In genomic region chr11:94600447-94600846, GRCm38 (mm10) we compare ENCODE assay signal across 13 mouse cellular contexts. TPM values are rescaled to one million over a fixed set of nuclear protein-coding genes. Genes with fewer than 3 reads are reported as not detected.
DNase-seq lines count a peak whose midpoint lies in the region; ATAC-seq and TF ChIP-seq lines count a peak whose summit lies in the region.
"Had no signal": no experiment of that assay in that cellular context is flagged by ENCODE, and none has a peak within 500 bp of the region (broad histone marks: within the 10 kb centered on the region; RNA-seq: fewer than 3 reads in every experiment).

No protein-coding gene starts in this region.

- H3K27me3 ChIP-seq in hindbrain, embryonic 10.5 days (ENCODE audit: insufficient read depth, poor library complexity, severe bottlenecking): peaks cover 19% of the 10 kb centered on the region; the same call in 1 of the 2 replicates
- peaks cover 12% of the 10 kb centered on the region; the same call in 1 of the 2 replicates for H3K27me3 ChIP-seq in hindbrain, embryonic 13.5 days
- peaks cover 4% of the 10 kb centered on the region for H3K27me3 ChIP-seq in megakaryocyte, embryonic 14.5 days (replicated peaks)
- H3K27me3 ChIP-seq in limb, embryonic 11.5 days (ENCODE audit: control insufficient read depth, insufficient read depth, low read length): no peaks in the 10 kb centered on the region
- no peaks in the 10 kb centered on the region for H3K27me3 ChIP-seq in small intestine, adult 2 months (ENCODE audit: control insufficient read depth, insufficient read depth, low read length)

- H3K9ac ChIP-seq in hindbrain, embryonic 13.5 days: no peak overlapping the region
- no peak overlapping the region for H3K9ac ChIP-seq in limb, embryonic 11.5 days (ENCODE audit: low read length)

- H3K9me3 ChIP-seq in hindbrain, embryonic 10.5 days: no peaks in the 10 kb centered on the region
- no peaks in the 10 kb centered on the region for H3K9me3 ChIP-seq in hindbrain, embryonic 13.5 days
- no peaks in the 10 kb centered on the region for H3K9me3 ChIP-seq in megakaryocyte, embryonic 14.5 days
- no peaks in the 10 kb centered on the region for H3K9me3 ChIP-seq in limb, embryonic 11.5 days (ENCODE audit: control insufficient read depth, low read length)

- TF ChIP-seq CTCF in small intestine, adult 2 months (IDR thresholded peaks at IDR 0.05; ENCODE audit: extremely low read depth, insufficient read length, insufficient replicate concordance, low read depth, low read length): no peak

- 91% methylated on average over 7 of the region's 7 CpGs for WGBS in hindbrain, embryonic 10.5 days
- WGBS in hindbrain, embryonic 13.5 days: 96% methylated on average over 7 of the region's 7 CpGs
- WGBS in limb, embryonic 11.5 days: 94% methylated on average over 7 of the region's 7 CpGs
- 89% methylated on average over 7 of the region's 7 CpGs for WGBS in small intestine, adult 2 months

- no peak overlapping the region for H3K27ac ChIP-seq in hindbrain, embryonic 10.5 days
- H3K27ac ChIP-seq in hindbrain, embryonic 13.5 days: no peak overlapping the region
- H3K27ac ChIP-seq in limb, embryonic 11.5 days (replicated peaks; ENCODE audit: low read depth, low read length): no peak overlapping the region
- H3K27ac ChIP-seq in small intestine, adult 2 months (ENCODE audit: insufficient read depth, low read depth, low read length): no peak overlapping the region

- TF ChIP-seq POLR2A in small intestine, adult 2 months (IDR thresholded peaks at IDR 0.05; ENCODE audit: low read depth, low read length): no peak

- no peak overlapping the region for H3K4me2 ChIP-seq in hindbrain, embryonic 13.5 days
- peak overlapping the region; percentile 77; the same call in 1 of the 2 replicates for H3K4me2 ChIP-seq in limb, embryonic 11.5 days (ENCODE audit: low read depth, severe bottlenecking)

- H3K4me1 ChIP-seq in hindbrain, embryonic 10.5 days (replicated peaks): peaks cover 26% of the 10 kb centered on the region
- peaks cover 12% of the 10 kb centered on the region for H3K4me1 ChIP-seq in hindbrain, embryonic 13.5 days (replicated peaks)
- peaks cover 54% of the 10 kb centered on the region for H3K4me1 ChIP-seq in megakaryocyte, embryonic 14.5 days
- H3K4me1 ChIP-seq in limb, embryonic 11.5 days (ENCODE audit: control insufficient read depth, insufficient read depth, low read length): 0 out of 2 replicates have a peak, but pooled peaks cover 6% of the 10 kb centered on the region
- peaks cover 29% of the 10 kb centered on the region for H3K4me1 ChIP-seq in small intestine, adult 2 months (ENCODE audit: control insufficient read depth, insufficient read depth, insufficient read length, low read length)

- 0 out of 2 replicates have a peak, but pooled peaks cover 4% of the 10 kb centered on the region for H3K36me3 ChIP-seq in hindbrain, embryonic 10.5 days
- no peaks in the 10 kb centered on the region for H3K36me3 ChIP-seq in hindbrain, embryonic 13.5 days
- no peaks in the 10 kb centered on the region for H3K36me3 ChIP-seq in megakaryocyte, embryonic 14.5 days (replicated peaks; ENCODE audit: low read length)
- H3K36me3 ChIP-seq in limb, embryonic 11.5 days (ENCODE audit: control insufficient read depth, insufficient read depth, low read length): no peaks in the 10 kb centered on the region
- H3K36me3 ChIP-seq in small intestine, adult 2 months (ENCODE audit: control insufficient read depth, insufficient read depth, low read length): no peaks in the 10 kb centered on the region

- no peak for DNase-seq in hindbrain, embryonic 10.5 days (ENCODE audit: low spot score)
- DNase-seq in limb, embryonic 11.5 days (ENCODE audit: low spot score): no peak
- DNase-seq in layer of hippocampus, postnatal 36 days: no peak
- no peak for DNase-seq in spleen, postnatal 36 days (ENCODE audit: low spot score in 2 of 2)
- DNase-seq: kidney, adult 8-10 months; lung, postnatal 10 days; midbrain, embryonic 14.5 days had no signal

- H3K4me3 ChIP-seq in hindbrain, embryonic 10.5 days: peak overlapping the region; percentile 56
- no peak overlapping the region for H3K4me3 ChIP-seq in hindbrain, embryonic 13.5 days
- H3K4me3 ChIP-seq in megakaryocyte, embryonic 14.5 days (replicated peaks): peak overlapping the region; percentile 92
- H3K4me3 ChIP-seq in limb, embryonic 11.5 days (ENCODE audit: low read depth, low read length): no peak overlapping the region
- peak overlapping the region; percentile 69; the same call in 1 of the 2 replicates for H3K4me3 ChIP-seq in small intestine, adult 2 months (ENCODE audit: low read depth, low read length)

- ATAC-seq in hindbrain, embryonic 13.5 days (ENCODE audit: low FRiP score): no peak
- ATAC-seq in megakaryocyte, adult 5-6 weeks (ENCODE audit: poor library complexity, severe bottlenecking): no peak
- no peak for ATAC-seq in limb, embryonic 11.5 days (ENCODE audit: insufficient number of reproducible peaks, low FRiP score, low TSS enrichment, low read depth)

RNA-seq across cellular contexts. Expression of gene Acsf2, which starts 1.2 kb away (rescaled TPM):
- polyA plus RNA-seq in hindbrain, embryonic 10.5 days (2016; fragmentation: Nextera tagmentation; extraction: Ambion mirVana): 3.7 and 4.5 TPM in 2 replicates
- 1.6 and 1.7 TPM in 2 replicates for polyA plus RNA-seq in hindbrain, embryonic 13.5 days (2015; fragmentation: Nextera tagmentation; extraction: Ambion mirVana)
- polyA plus RNA-seq in megakaryocyte, embryonic 14.5 days (2012; ENCODE audit: insufficient read depth, low replicate concordance): 12.9 and 26.6 TPM in 2 replicates
- 6.7 and 7.9 TPM in 2 replicates for total RNA-seq in megakaryocyte, adult 5-6 weeks (2015)
- total RNA-seq in megakaryocyte, adult 5-6 weeks (2017): 0.37 and 1.1 TPM in 2 replicates
- polyA plus RNA-seq in limb, embryonic 11.5 days (2014; fragmentation: Nextera tagmentation; extraction: Ambion mirVana): 8.6 and 10.6 TPM in 2 replicates
- polyA plus RNA-seq in small intestine, adult 2 months (2012; rRNA removed): 21.1 and 50.5 TPM in 2 replicates
- 10 to 100 TPM; 15.1 to 17.1 TPM for total RNA-seq in layer of hippocampus, postnatal 36 days (2021)

RNA-seq across cellular contexts. Expression of gene Lrrc59, which starts 29.1 kb away (rescaled TPM):
- polyA plus RNA-seq in hindbrain, embryonic 10.5 days (2016; fragmentation: Nextera tagmentation; extraction: Ambion mirVana): 274 and 275 TPM in 2 replicates
- 155 and 163 TPM in 2 replicates for polyA plus RNA-seq in hindbrain, embryonic 13.5 days (2015; fragmentation: Nextera tagmentation; extraction: Ambion mirVana)
- 85.5 and 96.0 TPM in 2 replicates for polyA plus RNA-seq in megakaryocyte, embryonic 14.5 days (2012; ENCODE audit: insufficient read depth, low replicate concordance)
- total RNA-seq in megakaryocyte, adult 5-6 weeks (2015): 48.5 and 48.9 TPM in 2 replicates
- total RNA-seq in megakaryocyte, adult 5-6 weeks (2017): 79.1 and 81.3 TPM in 2 replicates
- 191 and 206 TPM in 2 replicates for polyA plus RNA-seq in limb, embryonic 11.5 days (2014; fragmentation: Nextera tagmentation; extraction: Ambion mirVana)
- 88.1 and 169 TPM in 2 replicates for polyA plus RNA-seq in small intestine, adult 2 months (2012; rRNA removed)
- 10 to 100 TPM; 78.7 to 81.1 TPM for total RNA-seq in layer of hippocampus, postnatal 36 days (2021)

RNA-seq across cellular contexts. Expression of gene Chad, which starts 35.6 kb away (rescaled TPM):
- polyA plus RNA-seq in hindbrain, embryonic 10.5 days (2016; fragmentation: Nextera tagmentation; extraction: Ambion mirVana): 0.19 and 0.29 TPM in 2 replicates
- polyA plus RNA-seq in hindbrain, embryonic 13.5 days (2015; fragmentation: Nextera tagmentation; extraction: Ambion mirVana): 0.32 and 0.38 TPM in 2 replicates
- 0.45 TPM in 1 of 2 replicates, not detected in the other for polyA plus RNA-seq in megakaryocyte, embryonic 14.5 days (2012; ENCODE audit: insufficient read depth, low replicate concordance)
- not detected in 2 replicates for total RNA-seq in megakaryocyte, adult 5-6 weeks (2015)
- not detected in 2 replicates for total RNA-seq in megakaryocyte, adult 5-6 weeks (2017)
- polyA plus RNA-seq in limb, embryonic 11.5 days (2014; fragmentation: Nextera tagmentation; extraction: Ambion mirVana): 0.53 and 0.55 TPM in 2 replicates
- 0.91 and 13.9 TPM in 2 replicates for polyA plus RNA-seq in small intestine, adult 2 months (2012; rRNA removed)
- total RNA-seq in layer of hippocampus, postnatal 36 days (2021): under 1 TPM; 0.27 to 0.53 TPM
- total RNA-seq: adrenal gland, adult 18-20 months; left cerebral cortex, adult 18-20 months had no signal
- polyA plus RNA-seq: midbrain, embryonic 14.5 days had no signal

RNA-seq across cellular contexts. Expression of gene Rsad1, which starts 51.4 kb away (rescaled TPM):
- 3.6 and 4.3 TPM in 2 replicates for polyA plus RNA-seq in hindbrain, embryonic 10.5 days (2016; fragmentation: Nextera tagmentation; extraction: Ambion mirVana)
- 4.7 and 5.1 TPM in 2 replicates for polyA plus RNA-seq in hindbrain, embryonic 13.5 days (2015; fragmentation: Nextera tagmentation; extraction: Ambion mirVana)
- polyA plus RNA-seq in megakaryocyte, embryonic 14.5 days (2012; ENCODE audit: insufficient read depth, low replicate concordance): 0.92 and 2.2 TPM in 2 replicates
- total RNA-seq in megakaryocyte, adult 5-6 weeks (2015): 0.32 and 0.40 TPM in 2 replicates
- 0.59 and 0.89 TPM in 2 replicates for total RNA-seq in megakaryocyte, adult 5-6 weeks (2017)
- 3.1 and 4.1 TPM in 2 replicates for polyA plus RNA-seq in limb, embryonic 11.5 days (2014; fragmentation: Nextera tagmentation; extraction: Ambion mirVana)
- polyA plus RNA-seq in small intestine, adult 2 months (2012; rRNA removed): 3.7 and 8.4 TPM in 2 replicates
- 1 to 10 TPM; 9.0 to 9.8 TPM for total RNA-seq in layer of hippocampus, postnatal 36 days (2021)

RNA-seq across cellular contexts. Expression of gene Mrpl27, which starts 53.1 kb away (rescaled TPM):
- 133 and 157 TPM in 2 replicates for polyA plus RNA-seq in hindbrain, embryonic 10.5 days (2016; fragmentation: Nextera tagmentation; extraction: Ambion mirVana)
- polyA plus RNA-seq in hindbrain, embryonic 13.5 days (2015; fragmentation: Nextera tagmentation; extraction: Ambion mirVana): 144 and 152 TPM in 2 replicates
- 5.8 and 93.0 TPM in 2 replicates for polyA plus RNA-seq in megakaryocyte, embryonic 14.5 days (2012; ENCODE audit: insufficient read depth, low replicate concordance)
- 38.0 and 49.5 TPM in 2 replicates for total RNA-seq in megakaryocyte, adult 5-6 weeks (2015)
- total RNA-seq in megakaryocyte, adult 5-6 weeks (2017): 39.0 and 45.9 TPM in 2 replicates
- 133 and 141 TPM in 2 replicates for polyA plus RNA-seq in limb, embryonic 11.5 days (2014; fragmentation: Nextera tagmentation; extraction: Ambion mirVana)
- polyA plus RNA-seq in small intestine, adult 2 months (2012; rRNA removed): 25.8 and 45.7 TPM in 2 replicates
- total RNA-seq in layer of hippocampus, postnatal 36 days (2021): 10 to 100 TPM; 67.1 to 68.9 TPM

Comparison
In these comparisons a context has a peak if more than half of its experiments do, and no peak if none do; other contexts are left out.
1. H3K4me3 ChIP-seq: peak in hindbrain, embryonic 10.5 days (single experiment), megakaryocyte, embryonic 14.5 days (single experiment) and small intestine, adult 2 months (single experiment); none in hindbrain, embryonic 13.5 days (single experiment) and limb, embryonic 11.5 days (single experiment).